Mouse (Mus musculus) limb, embryonic 14.5 days (tissue): ENCODE measurements around the gene Gm29427. TPM values are rescaled to one million over a fixed set of nuclear protein-coding genes. Genes with fewer than 3 reads are reported as not detected.

Source experiments
- ATAC-seq: fragments of 200-750 bp; cut with Nextera tagmentation; 2 replicates; pipeline ENCODE4 v1.8.0; 2017; ENCODE audit warnings: low read depth, moderate number of reproducible peaks, moderate TSS enrichment; ENCODE audit not compliant: low FRiP score
- DNase-seq: peaks from one replicate; pipeline ENCODE4 v3.0.0-alpha.2; 2015; ENCODE audit warnings: low spot score
- H3K27ac ChIP-seq: fragments of 300-500 bp; sonication (generic); replicated peaks from 2 replicates; pipeline ENCODE4 v1.5.1; 2014; ENCODE audit warnings: low read depth, mild to moderate bottlenecking, low read length, moderate library complexity, mixed read lengths
- H3K27me3 ChIP-seq: fragments of 300-500 bp; sonication (generic); 2 replicates; pipeline ENCODE4 v1.6.1; 2014; ENCODE audit warnings: low read length, mixed read lengths; ENCODE audit not compliant: control insufficient read depth, insufficient read depth
- H3K36me3 ChIP-seq: fragments of 300-500 bp; sonication (generic); 2 replicates; pipeline ENCODE4 v1.6.1; 2014; ENCODE audit warnings: mild to moderate bottlenecking, low read length, moderate library complexity, mixed read lengths; ENCODE audit not compliant: control insufficient read depth, insufficient read depth
- H3K4me1 ChIP-seq: fragments of 300-500 bp; sonication (generic); 2 replicates; pipeline ENCODE4 v1.6.1; 2014; ENCODE audit warnings: antibody characterized with exemption, low read length, mixed read lengths; ENCODE audit not compliant: control insufficient read depth, insufficient read depth
- H3K4me2 ChIP-seq: fragments of 300-500 bp; sonication (generic); replicated peaks from 2 replicates; pipeline ENCODE4 v1.6.1; 2014; ENCODE audit warnings: low read depth, mild to moderate bottlenecking, low read length, moderate library complexity; ENCODE audit not compliant: severe bottlenecking
- H3K4me3 ChIP-seq: fragments of 300-500 bp; sonication (generic); replicated peaks from 2 replicates; pipeline ENCODE4 v1.5.1; 2014; ENCODE audit warnings: low read length
- H3K9ac ChIP-seq: fragments of 300-500 bp; sonication (generic); 2 replicates; pipeline ENCODE4 v1.6.1; 2014; ENCODE audit warnings: mild to moderate bottlenecking, low read depth, low read length, moderate library complexity; ENCODE audit not compliant: severe bottlenecking
- H3K9me3 ChIP-seq: fragments of 300-500 bp; sonication (generic); 2 replicates; pipeline ENCODE4 v1.6.1; 2016; ENCODE audit warnings: low read length; ENCODE audit not compliant: control insufficient read depth
- POLR2A ChIP-seq: fragments of 200-500 bp; IDR thresholded peaks from 2 replicates; pipeline ENCODE4 v1.8.0; 2012; ENCODE audit warnings: inconsistent platforms, mild to moderate bottlenecking, moderate library complexity, borderline replicate concordance; ENCODE audit not compliant: insufficient read depth, insufficient read length; ENCODE audit errors: extremely low read depth
- WGBS: fragments of 180-500 bp; shearing (Covaris S2); extraction: QIAGEN DNeasy Blood & Tissue Kit; methylation state at CpG from one replicate; pipeline ENCODE4 v1.1.7; 2014; 5-methylcytosine and 5-hydroxymethylcytosine counted together
- polyA plus RNA-seq, 2 experiments: library from polyadenylated mRNA; depleted of rRNA in 1 of 2; stranded (reverse) in 1 of 2; unstranded in 1 of 2; fragments of >200 nt; fragmentation: Nextera tagmentation in 1 of 2; extraction: Ambion mirVana in 1 of 2; gene quantifications; 2 replicates each; pipeline versions ENCODE4 v1.2.1 to v1.2.3; 2012 to 2014

Gene Gm29427
- polyA plus RNA-seq (2012; rRNA removed) (not detected in 2 replicates), polyA plus RNA-seq (2014; fragmentation: Nextera tagmentation; extraction: Ambion mirVana) (not detected in 2 replicates)

DNA sequence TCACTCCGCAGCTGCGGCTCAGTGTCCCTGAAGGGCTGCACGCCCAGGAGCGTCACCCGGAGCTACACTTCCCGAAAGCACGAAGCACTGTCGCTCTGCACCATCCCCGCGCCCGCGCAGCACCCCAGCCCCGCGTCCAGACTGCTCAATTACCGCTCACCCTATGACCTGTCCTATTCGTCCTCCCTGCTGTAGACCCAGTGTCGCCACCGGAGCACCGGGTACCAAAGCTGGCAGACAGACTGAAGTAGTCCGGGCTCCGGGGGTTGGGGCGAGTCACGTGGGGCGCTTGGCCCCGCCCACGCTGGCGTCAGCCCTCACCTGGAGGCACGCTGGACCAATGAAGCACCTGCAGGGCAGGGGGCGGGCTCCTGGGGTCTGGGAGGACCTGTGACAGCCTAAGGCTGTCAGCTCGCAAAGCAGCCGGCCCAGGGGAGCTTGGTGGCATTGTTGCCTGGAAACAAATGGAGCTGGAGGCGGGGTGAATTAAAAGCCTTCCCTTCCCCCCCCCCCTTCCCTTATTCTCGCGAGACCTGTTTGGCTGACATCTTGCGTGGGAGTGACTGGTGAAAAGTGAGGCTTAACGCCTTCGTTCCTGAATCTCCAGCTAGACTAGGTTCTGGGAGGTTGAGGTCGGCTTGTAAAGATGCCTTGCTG is at the start of gene Gm29427:
Gene Gm29427 (minus strand): TSS at position 239 of the 657 bp plus-strand sequence.
- WGBS = 0% methylated on average over 38 of the region's 38 CpGs
- DNase-seq (peak; percentile 86), ATAC-seq (peak; percentile 85)
- peak within 1 kb of the TSS; percentile 58; the same call in 1 of the 2 replicates for H3K27ac ChIP-seq
- H3K9me3 ChIP-seq = no peaks in the 10 kb centered on the region
- TF ChIP-seq POLR2A = 0 out of 2 replicates have a peak, but pooled peaks have one; percentile 13
- peak within 1 kb of the TSS; percentile 96 for H3K9ac ChIP-seq
- peak within 1 kb of the TSS; percentile 93 for H3K4me3 ChIP-seq
- H3K4me1 ChIP-seq = peaks cover 5% of the 10 kb centered on the region; the same call in 1 of the 2 replicates
- H3K36me3 ChIP-seq = peaks cover 4% of the 10 kb centered on the region; the same call in 1 of the 2 replicates
- no peaks in the 10 kb centered on the region for H3K27me3 ChIP-seq
- peak within 1 kb of the TSS; percentile 98 for H3K4me2 ChIP-seq

- no peak overlapping the region for H3K4me3 ChIP-seq
- no peak for ATAC-seq
- no peak overlapping the region for H3K4me2 ChIP-seq
- no peak overlapping the region for H3K27ac ChIP-seq
- TF ChIP-seq POLR2A = no peak
- H3K9ac ChIP-seq = no peak overlapping the region
- no peaks in the 10 kb centered on the region for H3K36me3 ChIP-seq
- no peak for DNase-seq
- no peaks in the 10 kb centered on the region for H3K4me1 ChIP-seq
- H3K27me3 ChIP-seq = no peaks in the 10 kb centered on the region
- H3K9me3 ChIP-seq = no peaks in the 10 kb centered on the region
- WGBS = 82% methylated on average over 12 of the region's 12 CpGs
Measured at GRCm38 (mm10) chr1:130764027-130764461, 48.4 kb upstream of the Gm29427 start.

DNA sequence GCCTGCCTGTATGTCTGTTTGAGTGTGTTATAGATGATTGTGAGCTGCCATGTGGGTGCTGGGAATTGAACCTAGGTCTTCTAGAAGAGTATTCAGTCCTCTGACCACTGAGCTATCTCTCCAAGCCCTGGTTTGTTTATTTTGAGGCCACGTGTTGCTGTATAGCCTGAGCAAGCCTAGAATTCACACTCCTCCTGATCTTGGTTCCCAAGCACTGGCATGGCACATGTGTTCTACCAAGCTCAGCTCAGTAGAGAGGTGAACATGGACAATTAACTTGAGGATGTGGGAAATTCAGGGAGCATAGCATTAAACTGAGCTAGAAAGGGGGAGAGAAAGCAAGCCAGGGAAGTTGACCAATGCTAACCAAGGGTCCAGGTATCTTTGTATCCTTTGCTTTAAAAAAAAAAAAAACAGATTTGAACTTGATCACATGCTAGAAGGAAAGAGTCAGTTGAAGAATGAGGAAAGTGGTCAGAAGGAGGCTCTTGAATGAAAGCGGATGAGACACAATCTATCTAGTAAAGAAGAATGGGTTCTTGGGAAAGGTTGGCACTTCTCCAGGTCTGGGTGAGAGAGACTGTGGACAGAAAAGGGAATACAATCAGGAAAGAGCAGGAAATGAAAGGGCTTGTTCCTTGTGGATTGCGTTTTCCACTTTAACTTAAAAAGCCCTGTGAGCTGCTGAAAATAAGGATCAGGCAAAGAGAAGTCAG is 46.6 kb upstream of the Gm29427 start:
- DNase-seq (no peak), ATAC-seq (no peak)
- WGBS = 82% methylated on average over 3 of the region's 3 CpGs
- Histone ChIP-seq H3K27ac (no peak overlapping the region), H3K4me3 (no peak overlapping the region), H3K27me3 (no peaks in the 10 kb centered on the region), H3K36me3 (no peaks in the 10 kb centered on the region), H3K4me2 (no peak overlapping the region), H3K9ac (no peak overlapping the region), H3K9me3 (no peaks in the 10 kb centered on the region), H3K4me1 (no peaks in the 10 kb centered on the region)
- TF ChIP-seq POLR2A = no peak

GRCm38 (mm10) chr1:130761597-130761996 is 46.0 kb upstream of the Gm29427 start:
- Histone ChIP-seq H3K36me3 (no peaks in the 10 kb centered on the region), H3K4me2 (no peak overlapping the region), H3K27ac (no peak overlapping the region), H3K9ac (no peak overlapping the region), H3K27me3 (no peaks in the 10 kb centered on the region), H3K9me3 (no peaks in the 10 kb centered on the region), H3K4me3 (no peak overlapping the region), H3K4me1 (no peaks in the 10 kb centered on the region)
- DNase-seq (no peak), ATAC-seq (no peak)
- TF ChIP-seq POLR2A = no peak
- WGBS = 84% methylated on average over 1 of the region's 1 CpGs

GRCm38 (mm10) chr1:130759689-130760088 is 44.1 kb upstream of the Gm29427 start:
- DNase-seq = no peak
- TF ChIP-seq POLR2A = no peak
- Histone ChIP-seq H3K4me2 (no peak overlapping the region), H3K4me1 (no peaks in the 10 kb centered on the region), H3K4me3 (no peak overlapping the region), H3K27me3 (no peaks in the 10 kb centered on the region), H3K27ac (no peak overlapping the region), H3K9ac (no peak overlapping the region), H3K9me3 (no peaks in the 10 kb centered on the region), H3K36me3 (no peaks in the 10 kb centered on the region)
- ATAC-seq = no peak
- WGBS = 80% methylated on average over 9 of the region's 9 CpGs
